Mouse (Mus musculus): ENCODE data around the gene Ccl25. TPM values are rescaled to one million over a fixed set of nuclear protein-coding genes. Genes with fewer than 3 reads are reported as not detected.

Gene Ccl25
- polyA plus RNA-seq, 2 experiments, result 4.0 to 4.2 TPM

DNA sequence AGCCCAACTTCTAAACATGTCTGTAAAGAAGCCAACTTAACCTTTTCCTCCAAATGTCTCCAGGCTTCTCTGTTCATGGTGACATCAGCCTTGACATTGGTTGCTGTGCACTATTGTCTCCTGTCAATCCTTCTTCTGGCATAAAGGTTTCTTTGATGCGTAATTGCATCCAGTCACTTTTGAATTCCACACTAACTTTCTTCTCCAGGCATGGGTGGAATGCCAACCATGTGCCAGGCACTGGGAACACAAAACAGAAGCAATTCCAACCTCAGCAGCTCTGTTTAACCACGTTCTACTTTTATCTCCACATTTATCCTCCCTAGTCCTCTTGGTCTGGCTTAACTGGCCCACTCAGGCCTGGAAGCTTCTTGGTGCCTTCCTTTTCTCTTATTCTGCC, 4.0 kb upstream of the Ccl25 start:
- no peak for TF ChIP-seq EP300 (IDR thresholded peaks at IDR 0.05; ENCODE audit: low read depth)
- TF ChIP-seq CTCF (IDR thresholded peaks at IDR 0.05; ENCODE audit: low read depth), result no peak
- DNase-seq (ENCODE audit: low read depth in 3 of 3, low spot score in 3 of 3) (no peak), ATAC-seq (ENCODE audit: insufficient read depth) (no peak)
- H3K27ac ChIP-seq, result no peak overlapping the region
- peaks cover 17 to 22% of the 10 kb centered on the region in 2 experiments for H3K4me1 ChIP-seq (replicated peaks; ENCODE audit: control insufficient read depth in 2 of 2, insufficient read depth in 2 of 2, low read length in 1 of 2)
- WGBS (ENCODE audit: insufficient replicate concordance), result 64% methylated on average over 2 of the region's 2 CpGs
- H3K9ac ChIP-seq (replicated peaks), result no peak overlapping the region; the same call in 1 of the 2 replicates
- H3K4me2 ChIP-seq (ENCODE audit: low read depth), result no peak overlapping the region
- H3K36me3 ChIP-seq (replicated peaks; ENCODE audit: control insufficient read depth, insufficient read depth, low read depth), result peaks cover 27% of the 10 kb centered on the region
- no peaks in the 10 kb centered on the region for H3K27me3 ChIP-seq (ENCODE audit: control insufficient read depth, insufficient read depth, low read length)
- no peaks in the 10 kb centered on the region for H3K9me3 ChIP-seq (ENCODE audit: control insufficient read depth, low read length)
- no peak overlapping the region for H3K4me3 ChIP-seq (ENCODE audit: insufficient read depth in 1 of 2, low read depth in 2 of 2, low read length in 2 of 2)

DNA sequence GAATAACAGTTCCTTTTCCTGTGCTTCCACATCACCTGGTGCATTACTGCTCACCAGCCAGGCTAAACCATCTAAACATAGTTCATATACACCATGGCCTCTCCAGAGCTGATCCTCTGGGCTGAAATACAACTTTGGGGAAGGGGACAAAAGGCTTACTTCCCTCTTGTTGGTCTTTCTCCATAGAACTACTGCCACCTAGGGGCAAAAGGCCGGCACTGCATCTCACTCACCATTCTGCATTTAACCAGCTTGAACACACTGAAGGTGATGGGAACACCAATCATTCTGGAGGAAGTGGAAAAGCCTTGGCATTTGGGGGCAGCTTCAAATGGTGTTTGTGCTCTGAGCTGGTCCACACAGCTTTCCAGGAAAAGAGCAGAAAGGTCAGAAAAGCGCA, 2.5 kb upstream of the Ccl25 start:
- Histone ChIP-seq H3K4me3 (ENCODE audit: insufficient read depth in 1 of 2, low read depth in 2 of 2, low read length in 2 of 2) (no peak overlapping the region), H3K36me3 (replicated peaks; ENCODE audit: control insufficient read depth, insufficient read depth, low read depth) (peaks cover 27% of the 10 kb centered on the region), H3K9me3 (ENCODE audit: control insufficient read depth, low read length) (no peaks in the 10 kb centered on the region), H3K27ac (no peak overlapping the region), H3K4me1 (replicated peaks; ENCODE audit: control insufficient read depth in 2 of 2, insufficient read depth in 2 of 2, low read length in 1 of 2) (peaks cover 23 to 26% of the 10 kb centered on the region in 2 experiments), H3K27me3 (ENCODE audit: control insufficient read depth, insufficient read depth, low read length) (no peaks in the 10 kb centered on the region), H3K9ac (replicated peaks) (no peak overlapping the region; the same call in 1 of the 2 replicates), H3K4me2 (ENCODE audit: low read depth) (peak overlapping the region; percentile 97)
- TF ChIP-seq CTCF (IDR thresholded peaks at IDR 0.05; ENCODE audit: low read depth), result peak; percentile 96
- no peak for TF ChIP-seq EP300 (IDR thresholded peaks at IDR 0.05; ENCODE audit: low read depth)
- DNase-seq (ENCODE audit: low read depth in 3 of 3, low spot score in 3 of 3) (peak; percentile 67 to 77 (median 71)), ATAC-seq (ENCODE audit: insufficient read depth) (no peak)
- WGBS (ENCODE audit: insufficient replicate concordance), result 17% methylated on average over 2 of the region's 2 CpGs

DNA sequence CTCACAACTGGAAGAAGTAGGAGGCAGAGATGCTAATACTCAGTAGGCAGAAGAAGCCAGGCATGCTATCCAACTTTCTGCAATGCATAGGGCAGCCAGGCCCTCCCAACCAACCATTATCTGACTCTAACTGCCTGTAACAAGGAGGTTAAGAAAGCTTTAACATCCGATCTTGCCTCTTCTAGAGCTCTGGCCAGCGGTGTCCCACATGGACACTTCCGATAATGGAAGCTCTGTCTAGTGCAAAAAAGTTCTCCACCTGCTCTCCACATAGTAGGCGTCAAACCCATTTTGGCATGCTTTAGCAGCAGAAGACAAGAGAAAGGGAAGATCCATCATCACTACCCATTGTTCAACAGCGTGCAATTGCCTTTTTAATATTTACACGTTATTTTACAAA, 1.1 kb upstream of the Ccl25 start:
- DNase-seq (ENCODE audit: low read depth in 3 of 3, low spot score in 3 of 3) (peak in 1 of 3 experiments; percentile 17), ATAC-seq (ENCODE audit: insufficient read depth) (no peak)
- H3K36me3 ChIP-seq (replicated peaks; ENCODE audit: control insufficient read depth, insufficient read depth, low read depth), result peaks cover 39% of the 10 kb centered on the region
- peaks cover 23% of the 10 kb centered on the region in 2 experiments for H3K4me1 ChIP-seq (replicated peaks; ENCODE audit: control insufficient read depth in 2 of 2, insufficient read depth in 2 of 2, low read length in 1 of 2)
- no peak for TF ChIP-seq EP300 (IDR thresholded peaks at IDR 0.05; ENCODE audit: low read depth)
- no peak for TF ChIP-seq CTCF (IDR thresholded peaks at IDR 0.05; ENCODE audit: low read depth)
- peak overlapping the region; percentile 90 to 100 for H3K4me3 ChIP-seq (ENCODE audit: insufficient read depth in 1 of 2, low read depth in 2 of 2, low read length in 2 of 2)
- no peaks in the 10 kb centered on the region for H3K9me3 ChIP-seq (ENCODE audit: control insufficient read depth, low read length)
- H3K27ac ChIP-seq, result peak overlapping the region; percentile 84
- under 1% methylated on average over 6 of the region's 6 CpGs for WGBS (ENCODE audit: insufficient replicate concordance)
- peak overlapping the region; percentile 97 for H3K4me2 ChIP-seq (ENCODE audit: low read depth)
- H3K9ac ChIP-seq (replicated peaks), result peak overlapping the region; percentile 99
- no peaks in the 10 kb centered on the region for H3K27me3 ChIP-seq (ENCODE audit: control insufficient read depth, insufficient read depth, low read length)

DNA sequence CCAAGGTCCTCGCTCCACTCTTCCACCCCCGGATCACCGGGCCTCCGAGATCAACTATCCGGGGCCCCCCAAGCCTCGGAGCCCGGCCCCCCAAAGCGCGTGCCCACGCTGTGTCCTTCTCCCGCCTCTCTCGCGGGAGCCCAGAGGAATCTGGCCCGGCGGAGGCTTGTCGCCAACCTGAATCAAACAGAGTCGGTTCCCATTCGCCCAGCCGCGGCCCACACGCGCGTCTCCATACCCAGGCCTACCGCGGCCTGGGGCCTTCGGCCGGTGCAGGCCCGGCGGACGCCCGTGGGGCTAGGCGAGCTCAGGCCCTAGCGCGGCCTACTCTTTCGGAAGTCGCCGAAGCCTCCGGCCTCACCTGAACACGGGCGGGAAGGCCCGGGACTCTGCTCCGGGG, 485 bp upstream of the Ccl25 start:
- peak overlapping the region; percentile 84 for H3K27ac ChIP-seq
- ATAC-seq (ENCODE audit: insufficient read depth) (peak; percentile 67), DNase-seq (ENCODE audit: low read depth in 3 of 3, low spot score in 3 of 3) (peak in 1 of 3 experiments; percentile 28)
- no peaks in the 10 kb centered on the region for H3K9me3 ChIP-seq (ENCODE audit: control insufficient read depth, low read length)
- H3K4me3 ChIP-seq (ENCODE audit: insufficient read depth in 1 of 2, low read depth in 2 of 2, low read length in 2 of 2), result peak overlapping the region; percentile 90 to 100
- peak overlapping the region; percentile 99 for H3K9ac ChIP-seq (replicated peaks)
- 0% methylated on average over 42 of the region's 42 CpGs for WGBS (ENCODE audit: insufficient replicate concordance)
- H3K4me1 ChIP-seq (replicated peaks; ENCODE audit: control insufficient read depth in 2 of 2, insufficient read depth in 2 of 2, low read length in 1 of 2), result peaks cover 23% of the 10 kb centered on the region in 2 experiments
- H3K36me3 ChIP-seq (replicated peaks; ENCODE audit: control insufficient read depth, insufficient read depth, low read depth), result peaks cover 42% of the 10 kb centered on the region
- H3K27me3 ChIP-seq (ENCODE audit: control insufficient read depth, insufficient read depth, low read length), result no peaks in the 10 kb centered on the region
- TF ChIP-seq CTCF (IDR thresholded peaks at IDR 0.05; ENCODE audit: low read depth) (no peak), EP300 (IDR thresholded peaks at IDR 0.05; ENCODE audit: low read depth) (no peak)
- H3K4me2 ChIP-seq (ENCODE audit: low read depth), result peak overlapping the region; percentile 97

DNA sequence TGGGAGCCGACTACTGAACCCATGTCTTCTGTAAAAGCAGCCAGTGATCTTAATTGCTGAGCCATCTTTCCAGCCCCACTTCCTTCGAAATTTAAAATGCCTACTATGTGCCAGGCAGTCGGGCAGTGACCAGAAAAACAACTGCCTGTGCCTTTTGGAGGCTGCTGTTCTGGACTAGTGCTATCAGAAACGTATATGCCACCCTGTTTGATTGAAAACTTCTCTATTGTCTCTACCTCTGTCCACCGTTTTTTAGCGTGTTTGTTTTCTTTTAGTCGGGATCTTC, 684 bp downstream of the Ccl25 start:
- Histone ChIP-seq H3K4me2 (ENCODE audit: low read depth) (peak overlapping the region; percentile 88), H3K4me1 (replicated peaks; ENCODE audit: control insufficient read depth in 2 of 2, insufficient read depth in 2 of 2, low read length in 1 of 2) (peaks cover 19 to 23% of the 10 kb centered on the region in 2 experiments), H3K27me3 (ENCODE audit: control insufficient read depth, insufficient read depth, low read length) (no peaks in the 10 kb centered on the region), H3K9ac (replicated peaks) (peak overlapping the region; percentile 79), H3K4me3 (ENCODE audit: insufficient read depth in 1 of 2, low read depth in 2 of 2, low read length in 2 of 2) (peak overlapping the region; percentile 87 to 100), H3K27ac (peak overlapping the region; percentile 73), H3K36me3 (replicated peaks; ENCODE audit: control insufficient read depth, insufficient read depth, low read depth) (peaks cover 36% of the 10 kb centered on the region), H3K9me3 (ENCODE audit: control insufficient read depth, low read length) (no peaks in the 10 kb centered on the region)
- 24% methylated on average over 7 of the region's 7 CpGs for WGBS (ENCODE audit: insufficient replicate concordance)
- DNase-seq (ENCODE audit: low read depth in 3 of 3, low spot score in 3 of 3) (no peak), ATAC-seq (ENCODE audit: insufficient read depth) (no peak)
- no peak for TF ChIP-seq CTCF (IDR thresholded peaks at IDR 0.05; ENCODE audit: low read depth)
- TF ChIP-seq EP300 (IDR thresholded peaks at IDR 0.05; ENCODE audit: low read depth), result no peak
